Mouse (Mus musculus) adrenal gland, postnatal 36 days (tissue): ENCODE results near the gene Midn. TPM values are rescaled to one million over a fixed set of nuclear protein-coding genes. Genes with fewer than 3 reads are reported as not detected.
"Not testable (repeated sequence)": the region's sequence is repeated elsewhere in the genome, so short reads cannot be mapped to it uniquely, and the experiment has no call there.

ENCODE experiments used
- DNase-seq, 2 experiments: peaks; one replicate each; pipeline ENCODE4 v3.0.0; 2021; ENCODE audit warnings: mixed read lengths in 1 of 2
- total RNA-seq, 2 experiments: library from RNA; stranded (reverse); gene quantifications; 2 replicates each; pipeline ENCODE4 v1.2.3; 2021

Midn gene
- total RNA-seq, 2 experiments from 2014 or later: 104 to 188 TPM

DNA sequence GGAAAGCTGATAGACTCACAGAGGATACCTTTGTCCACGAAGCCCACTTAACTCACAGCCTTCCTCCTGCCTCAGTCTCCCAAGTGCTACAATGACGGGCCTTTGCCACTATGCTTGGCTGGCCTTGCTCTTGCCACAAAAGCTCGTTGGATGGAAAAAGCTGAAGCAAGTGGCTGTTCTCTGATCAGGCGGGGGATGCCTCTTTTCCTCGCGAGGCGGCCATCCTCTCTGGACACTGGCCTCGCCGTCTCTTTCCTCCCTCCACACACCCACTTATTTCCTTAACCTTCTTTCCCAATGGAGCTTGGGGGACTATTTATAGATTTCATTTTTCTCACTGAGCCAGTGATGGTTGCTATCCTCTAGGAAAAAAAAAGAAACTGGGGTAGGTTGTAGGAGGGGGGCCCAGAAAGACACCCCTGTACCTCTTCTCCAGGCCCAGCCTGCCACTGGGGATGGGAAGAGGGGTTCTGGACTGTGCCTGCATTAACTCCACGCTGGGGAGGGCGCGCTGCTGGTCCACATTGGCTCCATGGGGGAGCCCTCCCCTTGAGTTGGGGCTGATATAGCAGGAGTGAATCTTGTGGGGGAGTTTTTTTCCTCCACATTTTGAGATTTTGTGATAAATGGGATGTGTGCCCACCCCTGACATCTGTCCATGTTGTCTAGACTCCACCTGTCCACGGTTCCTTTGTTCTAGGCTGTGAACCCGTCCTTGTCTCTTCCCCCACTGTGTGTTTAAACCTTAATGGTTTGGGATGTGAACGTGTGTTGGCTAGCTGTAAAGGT lies 9.3 kb downstream of the Midn start:
- DNase-seq: no peak

DNA sequence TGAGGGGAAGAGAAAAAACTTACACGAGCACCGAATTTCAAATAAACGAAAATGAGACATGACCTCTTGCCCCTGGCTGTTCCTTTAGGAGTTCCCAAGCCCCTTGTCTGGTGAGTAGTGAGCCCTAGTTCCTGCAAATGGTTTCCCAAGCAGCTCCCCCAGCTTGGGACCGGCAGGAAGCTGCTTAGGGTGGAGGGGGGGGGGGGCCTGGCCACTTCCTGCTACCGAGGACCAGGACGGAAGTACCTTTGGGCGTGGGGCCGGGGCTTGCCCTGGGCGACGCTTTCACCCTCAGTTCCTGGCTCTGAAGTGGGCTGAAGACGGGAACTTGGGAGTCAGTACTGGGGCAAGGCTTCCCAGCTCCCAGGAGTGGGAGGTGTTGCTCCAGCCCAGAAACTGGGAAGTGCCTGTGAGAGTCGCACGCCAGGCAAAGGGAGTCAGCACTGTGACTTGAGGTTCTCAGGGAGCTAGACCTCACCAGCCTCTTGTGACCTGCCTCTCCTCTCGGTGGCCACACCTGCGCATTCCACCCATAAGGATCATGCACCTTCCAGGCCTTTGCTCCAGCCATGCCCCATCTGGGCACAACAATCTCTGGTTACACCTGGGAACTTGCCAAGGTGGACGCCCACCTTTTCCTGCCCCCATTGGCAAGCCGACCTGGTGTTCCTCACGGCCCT lies 10.4 kb downstream of the Midn start:
- DNase-seq: peak; percentile 67 to 78

DNA sequence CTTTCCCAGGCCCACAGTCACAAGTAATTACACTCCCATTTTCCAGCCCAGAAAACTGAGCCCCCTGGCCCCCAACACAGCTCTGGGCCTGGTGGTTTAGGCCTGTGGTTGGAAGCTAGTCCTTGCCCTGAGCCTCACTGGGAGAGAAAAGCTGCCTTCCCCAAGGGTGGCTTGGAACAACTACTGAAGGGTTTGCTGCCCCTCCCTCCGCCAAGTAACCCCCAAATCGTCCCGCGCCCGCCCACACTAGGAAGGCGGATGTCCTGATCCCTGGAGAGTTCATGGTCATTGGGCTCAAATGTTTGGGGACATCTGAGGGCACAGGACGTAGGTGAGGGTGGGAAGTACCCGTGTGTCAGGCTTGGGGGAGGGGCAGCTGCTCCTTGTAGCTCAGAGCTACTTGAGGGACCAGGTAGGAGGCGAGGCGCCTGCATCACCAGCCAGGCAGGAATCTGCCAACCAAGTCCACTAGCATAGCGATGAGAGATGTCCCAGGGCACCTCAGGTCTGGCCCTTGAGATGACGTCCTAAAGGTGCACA lies 11.0 kb downstream of the Midn start:
- peak; percentile 40 to 73 for DNase-seq

DNA sequence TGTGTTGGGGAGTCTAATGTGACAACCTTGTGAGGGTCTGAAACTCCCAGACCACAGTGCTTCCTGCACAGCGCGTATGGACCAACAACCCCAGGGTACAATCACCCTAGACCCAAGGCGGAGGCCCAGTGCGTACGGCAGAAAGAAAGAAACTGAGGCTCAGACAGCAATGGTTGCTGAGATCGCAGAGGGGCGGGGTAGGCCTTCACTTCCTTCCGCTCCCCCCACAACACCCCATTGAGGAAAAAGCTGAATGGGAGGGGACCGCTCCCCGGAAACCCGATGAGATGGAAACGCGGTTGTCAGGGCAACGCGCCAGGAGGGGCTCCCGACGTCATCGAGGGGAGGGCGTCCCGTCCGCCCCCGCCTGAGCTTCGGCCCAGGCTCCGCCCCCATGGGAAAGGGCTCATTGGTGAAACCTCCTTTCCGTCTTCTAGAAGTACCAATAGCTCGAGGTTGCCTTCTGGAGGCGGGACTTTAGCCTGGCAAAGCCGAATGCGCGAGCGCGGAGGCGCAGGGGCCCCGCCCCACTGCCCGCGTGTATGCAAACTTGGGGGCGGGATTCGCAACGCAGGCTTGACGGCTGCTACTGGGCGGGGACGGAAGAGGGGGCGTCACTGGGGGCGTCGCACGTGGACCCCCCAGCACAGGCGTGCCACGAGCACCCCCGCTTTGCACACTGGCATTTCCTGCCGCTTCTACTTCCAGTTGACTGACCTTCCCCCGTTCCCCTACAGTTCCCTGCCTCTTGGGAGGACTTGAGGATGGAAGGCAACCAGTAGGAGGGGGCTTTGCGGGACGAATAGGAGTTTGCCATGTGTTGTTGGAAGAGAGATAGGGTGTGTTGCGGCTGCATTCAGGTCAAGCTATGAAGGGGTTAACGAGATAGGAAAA lies 11.7 kb downstream of the Midn start:
- DNase-seq: peak; percentile 98 to 99

DNA sequence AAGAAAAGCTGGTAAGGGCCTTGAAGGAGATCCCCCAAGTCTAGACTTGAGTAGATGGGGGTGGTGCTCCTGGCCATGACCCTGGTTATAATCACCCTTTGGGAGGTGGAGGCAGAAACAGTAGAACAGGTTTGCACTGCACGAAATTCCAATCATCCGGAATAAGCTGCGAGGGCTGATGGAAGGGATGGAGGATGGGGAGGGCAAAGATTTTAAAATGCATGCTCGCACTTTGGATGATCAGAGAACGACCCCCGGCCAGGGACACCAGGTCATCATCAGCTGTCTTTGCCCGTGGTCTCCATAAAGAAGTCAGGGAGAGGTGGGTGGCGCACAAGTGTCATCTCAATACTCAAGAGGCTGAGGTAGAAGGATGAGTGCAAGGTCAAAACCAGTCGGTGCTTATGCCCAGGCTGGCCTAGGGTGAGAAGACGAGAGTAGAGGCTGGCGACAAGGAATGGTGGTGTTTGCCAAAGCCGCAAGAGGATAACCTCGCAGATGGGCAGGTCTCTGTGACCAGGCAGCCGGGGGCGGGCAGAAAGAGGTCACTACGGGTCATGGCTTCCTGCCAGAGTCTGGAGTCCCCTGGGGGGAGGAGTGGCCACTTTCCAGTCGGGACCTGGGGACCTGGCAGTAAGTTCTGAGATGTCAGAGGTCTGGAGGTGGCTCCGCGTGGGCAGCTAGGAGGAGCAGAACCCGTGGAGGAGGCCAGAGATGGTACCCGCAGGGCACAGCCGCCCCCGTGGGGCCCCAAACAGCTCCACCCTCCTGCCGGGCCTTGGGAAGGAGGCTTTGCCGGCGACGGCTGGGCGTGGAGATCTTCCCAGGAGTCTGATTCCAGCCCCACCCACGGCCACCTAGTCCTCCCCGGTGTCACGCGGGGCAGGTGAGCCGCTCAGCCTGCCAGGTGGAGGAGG lies 12.6 kb downstream of the Midn start:
- peak; percentile 91 to 93 for DNase-seq

DNA sequence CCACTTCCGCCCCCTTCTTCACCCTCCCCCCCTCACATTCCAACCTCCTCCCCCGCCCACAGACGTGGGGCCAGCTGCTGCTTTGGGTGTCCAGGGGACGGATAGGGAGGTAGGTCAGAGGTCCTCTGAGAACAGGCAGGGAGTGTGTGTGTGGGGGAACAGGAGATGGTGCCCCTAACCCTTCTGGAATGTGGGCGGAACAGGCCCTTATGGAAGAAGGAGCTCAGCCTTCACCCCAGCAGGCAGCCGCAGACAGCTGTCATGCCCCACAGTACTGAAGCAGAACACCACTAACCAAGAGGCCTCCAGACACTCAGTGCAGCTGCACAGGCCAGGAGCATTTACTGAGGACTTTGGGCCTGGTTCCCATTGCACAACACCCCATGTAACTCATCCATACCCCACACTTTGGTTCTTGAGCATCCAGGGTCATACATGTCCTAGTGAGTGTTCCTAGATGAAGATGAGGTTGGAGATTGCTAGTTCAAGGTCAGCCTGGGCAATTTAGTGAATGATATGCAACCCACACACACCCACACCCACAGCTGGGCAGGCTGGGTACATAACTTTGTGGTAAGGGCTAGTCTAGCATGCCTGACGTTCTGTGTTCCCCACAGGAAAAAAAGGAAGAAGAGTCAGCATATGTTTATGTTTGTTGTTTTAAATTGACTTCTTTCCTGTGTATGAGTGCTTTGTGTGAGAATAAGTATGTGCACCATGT lies 13.6 kb downstream of the Midn start:
- DNase-seq: peak; percentile 28 to 43

DNA sequence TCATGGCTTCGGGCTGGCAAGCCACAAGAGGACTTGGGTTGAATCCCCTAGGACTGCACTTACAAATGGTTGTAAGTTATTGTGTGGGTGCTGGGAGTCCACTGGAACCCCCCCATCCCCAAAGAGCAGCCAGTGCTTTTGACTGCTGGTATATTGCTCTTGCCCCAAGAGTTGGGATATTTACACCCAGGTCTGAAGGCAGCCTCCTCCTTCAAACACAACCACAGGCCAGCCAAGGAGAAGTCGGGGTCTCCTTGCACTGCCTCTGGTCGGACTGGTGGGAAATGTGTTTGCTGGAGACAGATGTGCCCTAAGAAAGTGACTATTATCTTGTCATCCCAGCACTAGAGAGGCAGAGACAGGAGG lies 14.2 kb downstream of the Midn start:
- DNase-seq: no peak

DNA sequence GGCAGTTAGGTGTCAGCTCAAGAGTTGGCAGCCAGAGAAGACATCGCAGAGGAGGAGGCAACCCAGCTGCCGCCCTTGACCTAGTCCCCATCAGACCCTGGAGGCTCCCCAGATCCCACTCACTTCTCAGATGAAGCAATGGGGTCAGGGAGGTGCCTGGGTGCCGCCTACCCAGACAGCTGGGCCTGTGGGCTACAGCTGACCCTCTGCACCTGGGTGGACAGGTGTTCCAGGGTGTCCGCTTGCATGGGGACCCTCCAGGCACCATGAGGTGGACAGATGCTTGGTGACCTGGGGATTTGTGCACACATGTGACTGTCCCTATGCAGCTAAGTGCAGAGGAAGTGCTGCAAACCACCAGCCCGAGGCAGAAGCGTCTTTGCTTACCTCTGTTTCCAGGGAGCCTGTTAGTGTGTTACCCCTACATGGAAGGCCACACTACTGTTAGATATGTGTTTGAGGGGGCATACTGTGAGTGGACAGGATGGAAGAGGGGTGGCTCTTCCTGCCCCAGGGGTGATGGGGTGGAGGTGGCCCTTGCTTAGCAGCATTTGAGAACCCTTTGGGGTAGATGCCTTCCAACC lies 14.7 kb downstream of the Midn start:
- no peak for DNase-seq

DNA sequence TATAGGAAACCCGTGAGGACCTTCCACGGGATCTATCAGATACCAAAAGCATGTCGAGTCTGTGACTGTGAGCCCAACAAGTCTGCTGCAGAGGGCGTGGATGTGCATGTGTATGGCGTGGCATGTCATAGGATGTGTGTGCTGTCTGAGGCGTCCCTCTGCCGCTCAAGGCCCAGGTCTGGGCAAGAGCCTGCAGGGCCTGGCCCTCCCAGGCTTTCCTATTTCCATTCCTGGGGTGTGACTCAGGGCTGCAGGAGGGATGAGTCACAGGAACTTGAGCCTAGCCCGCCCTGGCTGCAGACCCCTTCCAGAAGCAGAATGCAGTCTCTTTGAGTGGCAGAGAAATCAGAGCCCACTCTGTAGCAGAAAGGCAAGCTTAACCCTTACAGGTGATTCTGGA lies 15.6 kb downstream of the Midn start:
- peak; percentile 84 to 86 for DNase-seq

DNA sequence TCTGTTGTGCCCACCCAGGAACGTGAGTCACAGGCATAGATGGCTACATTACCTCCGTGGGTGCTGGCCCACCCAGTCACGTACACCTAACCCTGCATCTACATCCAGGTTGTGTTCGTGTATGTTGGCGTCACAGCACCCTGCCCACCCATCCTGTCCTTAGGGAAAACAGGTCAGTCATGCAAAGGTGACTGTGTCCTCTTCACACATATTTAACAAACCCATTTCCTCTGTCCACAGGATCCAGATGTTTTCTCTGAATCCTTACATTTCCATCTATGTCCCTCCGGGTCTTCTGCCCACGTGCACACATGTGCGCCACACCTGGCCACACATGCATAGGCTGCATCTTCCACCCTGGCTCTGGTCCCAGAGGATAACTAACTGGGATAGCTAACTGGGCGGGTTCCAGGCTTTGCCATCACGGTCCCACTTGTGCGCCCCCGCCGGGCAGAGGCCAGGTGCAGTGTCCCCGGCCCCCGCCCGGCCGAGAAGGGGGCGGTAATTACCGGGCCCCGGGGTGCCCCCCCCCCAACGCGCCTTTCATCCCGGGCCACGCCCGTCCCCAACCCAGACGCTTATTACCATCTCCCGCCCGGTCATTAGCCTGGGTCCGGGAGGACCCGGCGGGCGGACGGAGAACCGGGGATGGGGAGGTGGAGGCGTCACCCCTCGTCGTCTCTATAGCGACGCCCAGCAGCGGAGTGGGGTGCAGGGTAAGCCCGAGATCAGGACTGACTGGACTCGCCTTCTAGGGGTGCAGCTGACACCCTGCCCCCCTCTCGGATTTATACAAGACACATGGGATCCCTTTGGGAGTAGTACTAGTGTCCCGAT lies 16.3 kb downstream of the Midn start:
- DNase-seq: peak in 1 of 2 experiments; percentile 47

DNA sequence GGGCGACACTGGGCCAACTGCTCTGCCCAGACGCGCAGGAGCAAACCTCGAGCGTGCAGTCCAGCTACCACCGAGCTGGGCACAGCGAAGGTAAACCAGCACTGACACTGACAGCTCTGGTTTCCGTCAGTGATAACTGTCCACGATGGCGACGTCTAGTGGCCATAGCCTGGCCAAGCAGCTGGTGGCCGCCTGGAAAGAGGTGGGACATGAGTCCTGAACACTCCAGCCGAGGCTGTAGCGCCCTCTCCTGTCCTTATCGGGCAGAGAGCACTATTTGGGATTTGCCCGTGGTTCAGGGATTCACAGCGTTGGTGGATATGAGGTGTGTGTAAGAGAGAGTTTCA lies 16.9 kb downstream of the Midn start:
- DNase-seq: peak; percentile 97

DNA sequence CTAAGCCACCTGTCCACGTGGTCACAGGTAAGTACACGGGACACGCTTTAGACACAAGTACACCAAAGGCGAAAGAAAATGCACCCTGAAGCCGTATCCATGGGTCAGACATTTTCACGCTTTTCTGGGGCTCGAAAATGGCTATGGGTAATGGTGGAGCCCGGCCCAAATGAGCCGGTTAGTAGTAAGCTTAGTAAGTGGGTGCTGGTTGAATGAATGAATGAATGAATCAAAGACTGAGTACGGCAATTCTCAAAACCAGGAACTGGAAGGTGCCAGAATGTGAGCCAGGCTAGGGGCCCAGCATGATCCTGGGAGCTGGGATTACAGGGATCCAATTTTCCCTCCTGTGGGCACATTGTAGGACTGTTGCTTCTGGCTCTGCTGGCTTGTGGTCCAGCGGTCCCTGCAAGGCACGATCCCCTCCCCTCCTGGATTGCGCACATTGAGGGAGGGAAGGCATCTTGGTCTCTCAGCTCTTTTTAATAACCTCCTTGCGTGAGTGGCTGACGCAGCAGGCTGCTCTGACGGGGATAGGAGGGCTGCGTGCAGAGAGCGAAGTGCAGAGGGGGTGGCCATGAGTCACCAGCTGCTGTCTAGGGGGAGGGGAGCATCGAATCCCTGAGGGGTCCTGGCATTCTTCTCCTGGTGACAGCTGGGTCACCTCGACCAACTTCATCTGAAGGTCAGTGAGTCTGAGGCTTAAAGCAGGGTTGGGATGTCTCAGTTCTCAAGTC lies 17.5 kb downstream of the Midn start, which contains the start of gene Cirbp:
Cirbp (plus strand) TSS at position 594 of the 737 bp plus-strand sequence.
- DNase-seq: peak; percentile 76 to 77

DNA sequence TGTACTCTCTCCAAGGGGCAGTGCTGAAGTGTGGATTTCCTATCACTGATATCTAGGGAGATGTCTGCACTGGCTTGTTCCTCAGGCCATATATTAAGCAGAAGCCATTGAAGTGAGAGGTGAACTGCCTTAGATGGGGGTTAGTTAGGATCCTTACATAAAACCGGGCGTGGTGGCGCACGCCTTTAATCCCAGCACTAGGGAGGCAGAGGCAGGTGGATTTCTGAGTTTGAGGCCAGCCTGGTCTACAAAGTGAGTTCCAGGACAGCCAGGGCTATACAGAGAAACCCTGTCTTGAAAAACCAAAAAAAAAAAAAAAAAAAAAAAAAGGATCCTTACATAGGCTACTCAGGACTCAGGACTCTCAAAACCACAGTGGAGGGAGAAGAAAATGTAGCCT lies 18.1 kb downstream of the Midn start:
- DNase-seq: not testable (repeated sequence)

DNA sequence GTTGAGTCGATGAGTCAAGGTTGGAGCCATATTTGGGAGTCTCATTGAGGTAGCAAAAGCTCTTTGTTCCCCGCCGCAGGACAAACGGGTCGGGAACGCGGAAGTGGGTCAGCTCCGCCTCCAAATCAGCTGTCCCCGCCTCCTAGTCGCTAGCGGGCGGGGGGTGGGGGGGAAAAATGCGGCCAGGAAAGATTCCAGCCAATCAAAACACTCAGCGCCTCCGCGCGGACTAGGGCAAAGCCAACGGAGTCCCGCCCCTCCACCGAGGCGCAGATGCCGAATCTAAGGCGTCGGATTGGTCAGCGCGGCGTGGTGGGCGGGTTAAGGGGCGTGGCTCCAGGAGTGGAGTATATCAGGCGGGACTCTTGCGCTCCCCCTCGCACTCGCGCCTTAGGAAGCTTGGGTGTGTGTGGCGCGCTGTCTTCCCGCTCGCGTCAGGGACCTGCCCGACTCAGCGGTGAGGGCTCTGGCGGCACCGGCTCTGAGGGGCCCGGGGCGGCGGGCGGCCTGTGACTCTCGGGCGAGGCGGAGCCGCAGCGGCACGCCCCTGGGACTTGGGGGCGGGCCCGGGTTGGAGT lies 19.5 kb downstream of the Midn start:
- DNase-seq: peak; percentile 98

DNA sequence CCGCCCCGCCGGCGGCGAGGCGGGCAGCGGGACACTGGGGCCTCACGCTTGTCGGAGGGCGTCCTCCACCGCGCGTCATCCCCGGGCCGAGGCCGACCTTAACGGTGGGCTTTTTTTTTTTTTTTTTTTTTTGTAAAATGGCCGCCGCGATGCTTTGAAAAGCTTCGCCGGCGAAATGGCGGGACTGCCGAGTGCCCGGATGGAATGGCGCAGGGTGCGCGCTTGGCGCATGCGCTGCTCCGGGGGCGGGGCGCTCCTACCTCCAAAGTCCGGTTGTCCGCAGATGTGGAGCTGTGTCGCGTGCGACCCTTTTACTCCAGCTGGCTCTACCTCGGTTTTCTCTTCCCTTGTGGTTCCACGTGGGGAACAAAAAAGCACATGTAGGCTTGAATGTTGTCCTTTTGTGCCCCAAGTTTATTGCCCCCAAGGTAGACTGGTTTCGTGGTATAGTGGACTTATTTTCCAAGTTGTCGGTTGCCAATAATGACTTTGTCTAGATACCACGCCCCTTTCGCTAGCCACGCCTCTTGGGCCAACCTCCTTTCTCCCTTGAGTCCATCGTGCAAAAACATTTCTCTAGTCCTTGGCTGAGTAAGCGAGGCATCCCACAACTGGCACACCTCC lies 20.1 kb downstream of the Midn start:
- peak; percentile 95 to 97 for DNase-seq

DNA sequence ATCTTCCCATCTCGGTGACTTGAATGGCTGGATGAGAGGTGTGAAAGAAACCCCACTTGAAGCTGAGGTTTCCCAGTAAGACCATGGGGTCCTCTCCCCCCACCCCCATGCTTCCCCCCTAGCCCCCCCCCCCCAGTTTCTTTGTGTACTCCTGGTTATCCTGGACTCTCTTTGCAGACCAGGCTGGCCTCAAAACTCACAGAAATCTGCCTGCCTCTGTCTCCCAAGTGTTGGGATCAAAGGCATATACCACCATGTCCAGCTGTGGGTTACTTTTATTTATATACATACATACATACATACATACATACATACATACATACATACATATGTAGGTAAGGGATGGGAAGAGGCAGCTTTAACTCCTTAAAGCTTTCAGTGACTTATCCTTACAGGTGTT lies 21.0 kb downstream of the Midn start:
- DNase-seq: no peak

DNA sequence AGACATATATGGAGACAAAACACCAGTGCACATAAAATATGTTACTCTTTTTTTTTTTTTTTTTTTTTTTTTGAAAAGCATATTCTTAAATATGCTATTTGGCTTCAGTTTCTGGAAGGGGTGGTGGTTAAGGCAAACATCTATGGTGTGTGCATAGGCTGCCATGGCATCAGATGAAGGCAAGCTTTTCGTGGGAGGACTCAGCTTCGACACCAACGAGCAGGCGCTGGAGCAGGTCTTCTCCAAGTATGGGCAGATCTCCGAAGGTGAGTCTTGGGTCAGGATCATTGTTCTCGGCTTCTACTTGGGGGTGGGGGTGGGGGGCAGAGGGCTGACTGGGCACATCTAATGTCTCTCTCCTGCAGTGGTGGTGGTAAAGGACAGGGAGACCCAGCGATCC lies 21.6 kb downstream of the Midn start:
- no peak for DNase-seq

DNA sequence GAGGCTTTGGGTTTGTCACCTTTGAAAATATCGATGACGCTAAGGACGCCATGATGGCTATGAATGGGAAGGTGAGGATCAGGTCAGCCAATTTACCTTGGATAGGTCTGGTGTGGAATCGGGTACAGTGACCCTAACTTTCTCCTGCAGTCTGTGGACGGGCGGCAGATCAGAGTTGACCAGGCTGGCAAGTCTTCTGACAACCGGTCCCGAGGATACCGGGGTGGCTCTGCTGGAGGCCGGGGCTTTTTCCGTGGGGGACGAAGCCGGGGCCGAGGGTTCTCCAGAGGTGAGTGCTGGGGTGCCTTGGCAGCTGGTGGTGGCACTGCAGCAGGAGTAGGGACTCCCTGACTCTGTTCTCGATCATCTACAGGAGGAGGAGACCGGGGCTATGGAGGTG lies 22.0 kb downstream of the Midn start:
- DNase-seq: no peak
